Mouse (Mus musculus) limb, embryonic 14.5 days (tissue): ENCODE results near the gene Col6a2. TPM values are rescaled to one million over a fixed set of nuclear protein-coding genes. Genes with fewer than 3 reads are reported as not detected.
A peak's percentile ranks its signal among the peaks of the same experiment; 100 is the strongest.

Source experiments
- ATAC-seq: fragments of 200-750 bp; cut with Nextera tagmentation; 2 replicates; pipeline ENCODE4 v1.8.0; 2017; ENCODE audit warnings: low read depth, moderate number of reproducible peaks, moderate TSS enrichment; ENCODE audit not compliant: low FRiP score
- DNase-seq: peaks from one replicate; pipeline ENCODE4 v3.0.0-alpha.2; 2015; ENCODE audit warnings: low spot score
- H3K27ac ChIP-seq: fragments of 300-500 bp; sonication (generic); replicated peaks from 2 replicates; pipeline ENCODE4 v1.5.1; 2014; ENCODE audit warnings: low read depth, mild to moderate bottlenecking, low read length, moderate library complexity, mixed read lengths
- H3K27me3 ChIP-seq: fragments of 300-500 bp; sonication (generic); 2 replicates; pipeline ENCODE4 v1.6.1; 2014; ENCODE audit warnings: low read length, mixed read lengths; ENCODE audit not compliant: control insufficient read depth, insufficient read depth
- H3K36me3 ChIP-seq: fragments of 300-500 bp; sonication (generic); 2 replicates; pipeline ENCODE4 v1.6.1; 2014; ENCODE audit warnings: mild to moderate bottlenecking, low read length, moderate library complexity, mixed read lengths; ENCODE audit not compliant: control insufficient read depth, insufficient read depth
- H3K4me1 ChIP-seq: fragments of 300-500 bp; sonication (generic); 2 replicates; pipeline ENCODE4 v1.6.1; 2014; ENCODE audit warnings: antibody characterized with exemption, low read length, mixed read lengths; ENCODE audit not compliant: control insufficient read depth, insufficient read depth
- H3K4me2 ChIP-seq: fragments of 300-500 bp; sonication (generic); replicated peaks from 2 replicates; pipeline ENCODE4 v1.6.1; 2014; ENCODE audit warnings: low read depth, mild to moderate bottlenecking, low read length, moderate library complexity; ENCODE audit not compliant: severe bottlenecking
- H3K4me3 ChIP-seq: fragments of 300-500 bp; sonication (generic); replicated peaks from 2 replicates; pipeline ENCODE4 v1.5.1; 2014; ENCODE audit warnings: low read length
- H3K9ac ChIP-seq: fragments of 300-500 bp; sonication (generic); 2 replicates; pipeline ENCODE4 v1.6.1; 2014; ENCODE audit warnings: mild to moderate bottlenecking, low read depth, low read length, moderate library complexity; ENCODE audit not compliant: severe bottlenecking
- H3K9me3 ChIP-seq: fragments of 300-500 bp; sonication (generic); 2 replicates; pipeline ENCODE4 v1.6.1; 2016; ENCODE audit warnings: low read length; ENCODE audit not compliant: control insufficient read depth
- POLR2A ChIP-seq: fragments of 200-500 bp; IDR thresholded peaks from 2 replicates; pipeline ENCODE4 v1.8.0; 2012; ENCODE audit warnings: inconsistent platforms, mild to moderate bottlenecking, moderate library complexity, borderline replicate concordance; ENCODE audit not compliant: insufficient read depth, insufficient read length; ENCODE audit errors: extremely low read depth
- WGBS: fragments of 180-500 bp; shearing (Covaris S2); extraction: QIAGEN DNeasy Blood & Tissue Kit; methylation state at CpG from one replicate; pipeline ENCODE4 v1.1.7; 2014; 5-methylcytosine and 5-hydroxymethylcytosine counted together
- polyA plus RNA-seq, 2 experiments: library from polyadenylated mRNA; depleted of rRNA in 1 of 2; stranded (reverse) in 1 of 2; unstranded in 1 of 2; fragments of >200 nt; fragmentation: Nextera tagmentation in 1 of 2; extraction: Ambion mirVana in 1 of 2; gene quantifications; 2 replicates each; pipeline versions ENCODE4 v1.2.1 to v1.2.3; 2012 to 2014

Gene Col6a2
- polyA plus RNA-seq, 2 experiments, result 197 to 365 TPM

DNA sequence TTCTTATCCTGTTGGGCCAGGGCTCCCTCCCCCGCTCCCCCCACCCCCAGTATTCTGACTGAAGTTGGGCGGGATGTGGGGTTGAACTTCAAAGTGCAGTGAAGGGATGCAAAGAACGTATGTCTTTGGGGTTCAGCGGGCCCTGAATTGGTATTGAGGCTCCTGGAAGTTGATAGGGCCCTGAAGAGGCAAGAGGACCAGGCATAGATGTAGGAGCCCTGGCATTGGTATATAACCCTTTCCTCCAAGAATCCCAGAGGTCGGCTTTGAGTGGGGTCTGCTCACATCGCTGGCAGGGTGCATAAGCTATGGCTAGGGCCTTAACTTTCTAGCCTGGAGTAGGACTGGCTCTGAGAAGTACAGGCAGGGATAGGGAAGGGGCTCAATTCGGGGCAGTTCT, 304 bp upstream of the Col6a2 start:
- H3K9ac ChIP-seq, result peak overlapping the region; percentile 67; the same call in 1 of the 2 replicates
- H3K36me3 ChIP-seq, result no peaks in the 10 kb centered on the region
- ATAC-seq (no peak), DNase-seq (no peak)
- TF ChIP-seq POLR2A, result no peak
- peaks cover 20% of the 10 kb centered on the region for H3K4me1 ChIP-seq
- peak overlapping the region; percentile 46 for H3K4me3 ChIP-seq
- H3K27me3 ChIP-seq, result no peaks in the 10 kb centered on the region
- peak overlapping the region; percentile 67 for H3K4me2 ChIP-seq
- no peaks in the 10 kb centered on the region for H3K9me3 ChIP-seq
- 21% methylated on average over 7 of the region's 7 CpGs for WGBS
- peak overlapping the region; percentile 70 for H3K27ac ChIP-seq

DNA sequence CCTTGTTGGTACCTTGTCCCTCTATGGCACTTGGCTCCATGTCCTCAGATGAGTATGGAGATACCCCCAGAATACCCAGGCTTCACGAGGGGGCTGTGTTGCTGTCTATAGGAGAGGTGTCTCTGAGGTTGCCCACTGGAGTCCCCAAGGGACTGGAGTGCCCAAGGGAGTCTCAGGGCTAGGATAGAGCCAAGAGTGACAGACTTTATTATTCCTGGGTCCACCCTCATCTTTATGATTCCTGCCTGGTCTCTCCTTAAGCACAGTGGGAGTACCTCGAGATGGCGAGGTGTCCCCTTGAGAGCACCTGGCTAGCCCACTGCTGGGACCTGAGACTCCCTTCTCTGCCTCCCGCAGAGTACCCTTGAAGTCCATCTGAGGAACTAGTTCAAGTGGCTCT, 1.0 kb downstream of the Col6a2 start:
- no peaks in the 10 kb centered on the region for H3K36me3 ChIP-seq
- H3K4me3 ChIP-seq, result peak overlapping the region; percentile 46
- H3K27ac ChIP-seq, result 0 out of 2 replicates have a peak overlapping the region, but pooled peaks have one; percentile 70
- H3K4me2 ChIP-seq, result peak overlapping the region; percentile 67
- no peaks in the 10 kb centered on the region for H3K27me3 ChIP-seq
- peaks cover 20% of the 10 kb centered on the region for H3K4me1 ChIP-seq
- no peak for DNase-seq
- no peak for ATAC-seq
- no peaks in the 10 kb centered on the region for H3K9me3 ChIP-seq
- H3K9ac ChIP-seq, result peak overlapping the region; percentile 67
- TF ChIP-seq POLR2A, result no peak
- 63% methylated on average over 4 of the region's 4 CpGs for WGBS

DNA sequence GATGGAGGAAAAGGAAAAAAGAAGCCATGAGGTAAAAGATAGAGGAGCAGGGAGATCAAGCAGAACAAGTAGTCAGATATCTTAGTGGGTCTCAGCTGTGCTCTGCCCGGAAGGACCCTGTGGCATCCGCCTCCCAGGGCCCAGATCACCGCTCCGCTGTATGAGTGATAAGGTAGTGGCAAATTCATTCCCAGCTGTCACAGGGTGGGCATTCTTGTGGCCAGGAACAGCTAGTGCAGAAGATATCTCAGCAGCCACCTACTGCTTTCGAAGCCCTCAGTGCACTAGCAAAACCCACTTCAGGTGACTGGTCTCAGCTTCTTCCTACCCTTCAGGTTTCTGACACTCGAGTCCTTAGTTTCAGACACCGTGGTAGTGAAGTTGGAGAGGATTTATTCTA, 11.0 kb downstream of the Col6a2 start:
- peaks cover 77% of the 10 kb centered on the region for H3K36me3 ChIP-seq
- WGBS, result 95% methylated on average over 7 of the region's 7 CpGs
- H3K9me3 ChIP-seq, result no peaks in the 10 kb centered on the region
- no peak overlapping the region for H3K4me3 ChIP-seq
- H3K27ac ChIP-seq, result no peak overlapping the region
- no peaks in the 10 kb centered on the region for H3K4me1 ChIP-seq
- DNase-seq (no peak), ATAC-seq (no peak)
- H3K27me3 ChIP-seq, result no peaks in the 10 kb centered on the region
- no peak overlapping the region for H3K4me2 ChIP-seq
- no peak for TF ChIP-seq POLR2A
- no peak overlapping the region for H3K9ac ChIP-seq

DNA sequence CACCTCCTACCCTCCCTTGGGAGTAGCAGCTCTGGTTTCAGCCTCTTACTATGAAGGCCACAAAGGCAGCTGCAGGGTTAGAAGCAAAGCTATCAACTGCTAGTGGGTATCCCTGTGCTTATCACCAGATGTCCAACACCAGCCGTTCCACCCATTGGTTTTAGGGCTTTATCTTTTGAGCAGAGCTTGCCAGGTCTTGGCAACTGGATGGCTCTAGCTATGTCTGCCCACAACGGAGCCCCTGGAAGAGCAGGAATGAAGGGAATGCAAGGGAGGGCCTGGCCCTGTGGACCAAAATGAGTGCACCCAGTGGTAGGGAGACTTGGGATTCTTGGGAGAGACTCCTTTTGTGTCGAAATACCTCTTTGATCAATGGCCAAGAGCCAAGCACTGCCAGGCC, 20.7 kb downstream of the Col6a2 start:
- no peaks in the 10 kb centered on the region for H3K27me3 ChIP-seq
- ATAC-seq, result no peak
- no peak overlapping the region for H3K27ac ChIP-seq
- peaks cover 77% of the 10 kb centered on the region for H3K36me3 ChIP-seq
- no peak overlapping the region for H3K4me2 ChIP-seq
- TF ChIP-seq POLR2A, result no peak
- H3K9ac ChIP-seq, result no peak overlapping the region
- no peaks in the 10 kb centered on the region for H3K4me1 ChIP-seq
- H3K9me3 ChIP-seq, result no peaks in the 10 kb centered on the region
- no peak overlapping the region for H3K4me3 ChIP-seq
- no peak for DNase-seq
- 75% methylated on average over 3 of the region's 3 CpGs for WGBS

DNA sequence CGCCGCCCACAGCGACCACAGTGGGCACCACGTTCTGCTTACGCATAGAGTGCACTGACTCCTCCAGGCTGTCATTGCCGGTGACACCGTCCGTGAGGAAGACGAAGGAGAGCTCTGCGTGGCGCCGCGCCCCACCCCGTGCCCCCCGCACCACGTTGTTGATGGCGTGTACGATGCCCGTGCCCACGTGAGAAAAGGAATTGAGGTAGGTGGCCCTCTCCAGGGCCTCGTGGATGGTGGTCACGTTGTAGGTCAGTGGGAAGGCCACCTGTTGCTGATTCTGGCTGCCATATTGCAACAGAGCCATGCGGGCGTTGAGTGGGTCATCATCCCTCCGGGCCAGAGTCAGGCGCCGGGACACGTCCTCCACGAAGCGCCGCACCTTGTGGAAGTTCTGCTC, 27.1 kb downstream of the Col6a2 start:
- TF ChIP-seq POLR2A, result no peak
- Histone ChIP-seq H3K27me3 (no peaks in the 10 kb centered on the region), H3K4me2 (no peak overlapping the region), H3K27ac (no peak overlapping the region), H3K9me3 (no peaks in the 10 kb centered on the region), H3K9ac (no peak overlapping the region), H3K4me3 (no peak overlapping the region), H3K4me1 (no peaks in the 10 kb centered on the region), H3K36me3 (peaks cover 18% of the 10 kb centered on the region; the same call in 1 of the 2 replicates)
- DNase-seq (no peak), ATAC-seq (no peak)
- 90% methylated on average over 31 of the region's 31 CpGs for WGBS

DNA sequence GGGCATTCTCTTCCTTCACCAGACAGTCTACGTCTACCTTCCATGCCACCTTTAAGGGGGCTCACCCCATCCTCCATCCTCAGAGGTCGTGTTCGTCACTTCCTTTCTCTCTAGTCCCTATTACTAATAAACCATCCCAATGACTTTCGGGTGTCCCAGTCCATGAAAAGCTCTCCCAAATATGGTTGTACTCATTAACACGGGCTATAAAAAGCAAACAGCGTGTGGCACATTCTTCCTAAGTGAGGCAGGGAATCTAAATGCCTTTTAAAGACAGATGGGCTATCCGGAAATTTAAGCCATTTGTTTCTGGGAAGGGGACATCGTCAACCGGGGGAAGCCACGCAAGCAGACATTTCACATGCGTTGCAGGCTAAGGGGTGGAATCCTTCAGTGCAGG, 33.2 kb downstream of the Col6a2 start:
- Histone ChIP-seq H3K9ac (no peak overlapping the region), H3K4me1 (no peaks in the 10 kb centered on the region), H3K9me3 (no peaks in the 10 kb centered on the region), H3K4me2 (no peak overlapping the region), H3K27ac (no peak overlapping the region), H3K4me3 (no peak overlapping the region), H3K36me3 (no peaks in the 10 kb centered on the region), H3K27me3 (no peaks in the 10 kb centered on the region)
- DNase-seq (no peak), ATAC-seq (no peak)
- 43% methylated on average over 11 of the region's 11 CpGs for WGBS
- TF ChIP-seq POLR2A, result no peak
